Mouse (Mus musculus): ENCODE measurements around the gene Rpl3l. TPM values are rescaled to one million over a fixed set of nuclear protein-coding genes. Genes with fewer than 3 reads are reported as not detected.

Gene Rpl3l
- polyA plus RNA-seq, 1 experiment = 0.70 TPM

GRCm38 (mm10) chr17:24775173-24775572 lies 47.6 kb downstream of the Rpl3l start:
- 80% methylated on average over 8 of the region's 8 CpGs for WGBS
- Histone ChIP-seq H3K27me3 (ENCODE audit: control insufficient read depth, insufficient read depth, low read length) (no peaks in the 10 kb centered on the region), H3K4me1 (ENCODE audit: control insufficient read depth, insufficient read depth, low read length) (no peaks in the 10 kb centered on the region), H3K4me3 (replicated peaks; ENCODE audit: insufficient read depth, low read depth, low read length) (no peak overlapping the region), H3K27ac (ENCODE audit: insufficient read depth, low read length) (no peak overlapping the region)
- TF ChIP-seq POLR2A (IDR thresholded peaks at IDR 0.05; ENCODE audit: borderline replicate concordance, insufficient read depth, low read length) (no peak), CTCF (IDR thresholded peaks at IDR 0.05; ENCODE audit: borderline replicate concordance, insufficient read depth, low read depth, low read length) (no peak)
- DNase-seq = no peak

- Histone ChIP-seq H3K4me3 (replicated peaks; ENCODE audit: insufficient read depth, low read depth, low read length) (no peak overlapping the region), H3K27ac (ENCODE audit: insufficient read depth, low read length) (no peak overlapping the region), H3K4me1 (ENCODE audit: control insufficient read depth, insufficient read depth, low read length) (no peaks in the 10 kb centered on the region), H3K27me3 (ENCODE audit: control insufficient read depth, insufficient read depth, low read length) (no peaks in the 10 kb centered on the region)
- TF ChIP-seq CTCF (IDR thresholded peaks at IDR 0.05; ENCODE audit: borderline replicate concordance, insufficient read depth, low read depth, low read length) (no peak), POLR2A (IDR thresholded peaks at IDR 0.05; ENCODE audit: borderline replicate concordance, insufficient read depth, low read length) (no peak)
- 64% methylated on average over 2 of the region's 2 CpGs for WGBS
- DNase-seq = no peak
Observed at GRCm38 (mm10) chr17:24777073-24777472, 49.5 kb downstream of the Rpl3l start.

GRCm38 (mm10) chr17:24780821-24781220 lies 53.2 kb downstream of the Rpl3l start:
- Histone ChIP-seq H3K4me3 (replicated peaks; ENCODE audit: insufficient read depth, low read depth, low read length) (no peak overlapping the region), H3K27me3 (ENCODE audit: control insufficient read depth, insufficient read depth, low read length) (no peaks in the 10 kb centered on the region), H3K27ac (ENCODE audit: insufficient read depth, low read length) (no peak overlapping the region), H3K4me1 (ENCODE audit: control insufficient read depth, insufficient read depth, low read length) (no peaks in the 10 kb centered on the region)
- DNase-seq = no peak
- 81% methylated on average over 2 of the region's 2 CpGs for WGBS
- TF ChIP-seq POLR2A (IDR thresholded peaks at IDR 0.05; ENCODE audit: borderline replicate concordance, insufficient read depth, low read length) (no peak), CTCF (IDR thresholded peaks at IDR 0.05; ENCODE audit: borderline replicate concordance, insufficient read depth, low read depth, low read length) (no peak)

Other genes with a start within 250 kb of the Rpl3l start
- 55.9 and 63.5 TPM in 2 replicates for gene Mlst8, start 248.7 kb upstream of the Rpl3l start, polyA plus RNA-seq (2012; rRNA removed)
- gene Caskin1, start 239.2 kb upstream of the Rpl3l start, polyA plus RNA-seq (2012; rRNA removed) = 122 and 127 TPM in 2 replicates
- 197 and 198 TPM in 2 replicates for gene Traf7, start 199.9 kb upstream of the Rpl3l start, polyA plus RNA-seq (2012; rRNA removed)
- 21.7 and 22.6 TPM in 2 replicates for gene Rab26, start 193.6 kb upstream of the Rpl3l start, polyA plus RNA-seq (2012; rRNA removed)
- 122 and 132 TPM in 2 replicates for gene Pkd1, start 178.0 kb upstream of the Rpl3l start, polyA plus RNA-seq (2012; rRNA removed)
- gene Tsc2, start 95.2 kb upstream of the Rpl3l start, polyA plus RNA-seq (2012; rRNA removed) = 168 and 194 TPM in 2 replicates
- gene Nthl1, start 95.1 kb upstream of the Rpl3l start, polyA plus RNA-seq (2012; rRNA removed) = 9.0 TPM in 2 replicates
- gene Slc9a3r2, start 77.5 kb upstream of the Rpl3l start, polyA plus RNA-seq (2012; rRNA removed) = 140 and 146 TPM in 2 replicates
- not detected in 2 replicates for gene Npw, start 69.4 kb upstream of the Rpl3l start, polyA plus RNA-seq (2012; rRNA removed)
- 92.6 and 98.6 TPM in 2 replicates for gene Zfp598, start 58.1 kb upstream of the Rpl3l start, polyA plus RNA-seq (2012; rRNA removed)
- gene Syngr3, start 37.9 kb upstream of the Rpl3l start, polyA plus RNA-seq (2012; rRNA removed) = 130 and 132 TPM in 2 replicates
- 26.7 and 30.9 TPM in 2 replicates for gene Gfer, start 31.7 kb upstream of the Rpl3l start, polyA plus RNA-seq (2012; rRNA removed)
- 7.3 and 7.4 TPM in 2 replicates for gene Noxo1, start 31.6 kb upstream of the Rpl3l start, polyA plus RNA-seq (2012; rRNA removed)
- 60.6 and 62.4 TPM in 2 replicates for gene Tbl3, start 20.2 kb upstream of the Rpl3l start, polyA plus RNA-seq (2012; rRNA removed)
- 0.18 and 0.57 TPM in 2 replicates for gene Rnf151, start 9.8 kb upstream of the Rpl3l start, polyA plus RNA-seq (2012; rRNA removed)
- gene Rps2, start 9.7 kb upstream of the Rpl3l start, polyA plus RNA-seq (2012; rRNA removed) = 577 and 621 TPM in 2 replicates
- 548 and 613 TPM in 2 replicates for gene Ndufb10, start 3.3 kb upstream of the Rpl3l start, polyA plus RNA-seq (2012; rRNA removed)
- gene Msrb1, start 8.8 kb downstream of the Rpl3l start, polyA plus RNA-seq (2012; rRNA removed) = 63.3 and 66.8 TPM in 2 replicates
- 0.80 and 1.0 TPM in 2 replicates for gene Hs3st6, start 25.2 kb downstream of the Rpl3l start, polyA plus RNA-seq (2012; rRNA removed)
- not detected in 2 replicates for gene Meiob, start 76.5 kb downstream of the Rpl3l start, polyA plus RNA-seq (2012; rRNA removed)
- 195 and 209 TPM in 2 replicates for gene Hagh, start 112.3 kb downstream of the Rpl3l start, polyA plus RNA-seq (2012; rRNA removed)
- gene Fahd1, start 122.5 kb downstream of the Rpl3l start, polyA plus RNA-seq (2012; rRNA removed) = 31.1 and 33.4 TPM in 2 replicates
- gene Igfals, start 138.2 kb downstream of the Rpl3l start, polyA plus RNA-seq (2012; rRNA removed) = 0.11 and 0.27 TPM in 2 replicates
- 36.4 and 39.0 TPM in 2 replicates for gene Nubp2, start 158.5 kb downstream of the Rpl3l start, polyA plus RNA-seq (2012; rRNA removed)
- 124 and 138 TPM in 2 replicates for gene Spsb3, start 158.8 kb downstream of the Rpl3l start, polyA plus RNA-seq (2012; rRNA removed)
- 57.3 and 62.7 TPM in 2 replicates for gene Eme2, start 167.3 kb downstream of the Rpl3l start, polyA plus RNA-seq (2012; rRNA removed)
- gene Mrps34, start 167.3 kb downstream of the Rpl3l start, polyA plus RNA-seq (2012; rRNA removed) = 147 and 149 TPM in 2 replicates
- gene Nme3, start 168.7 kb downstream of the Rpl3l start, polyA plus RNA-seq (2012; rRNA removed) = 99.0 and 109 TPM in 2 replicates
- 358 and 363 TPM in 2 replicates for gene Mapk8ip3, start 209.2 kb downstream of the Rpl3l start, polyA plus RNA-seq (2012; rRNA removed)
- gene Jpt2, start 232.9 kb downstream of the Rpl3l start, polyA plus RNA-seq (2012; rRNA removed) = 10.6 and 12.3 TPM in 2 replicates

All from cerebellum, adult 2 months (tissue).